Mouse (Mus musculus) megakaryocyte-erythroid progenitor cell, adult 5-6 weeks (primary cell): ENCODE data around the gene Tab1. TPM values are rescaled to one million over a fixed set of nuclear protein-coding genes. Genes with fewer than 3 reads are reported as not detected.

Source experiments
- ATAC-seq: replicated peaks from 2 replicates; pipeline ENCODE4 v1.8.0; 2016; ENCODE audit warnings: mild to moderate bottlenecking, inconsistent platforms; ENCODE audit not compliant: severe bottlenecking, poor library complexity, low FRiP score, low TSS enrichment
- total RNA-seq, 2 experiments: library from RNA; stranded (forward) in 1 of 2; stranded (reverse) in 1 of 2; fragments of 200-1000, 215-1000 nt in 1 of 2; fragments of >200 nt in 1 of 2; fragmentation: Nextera tagmentation in 1 of 2; gene quantifications; 2 replicates each; pipeline ENCODE4 v1.2.3; 2014 to 2017

The Tab1 gene
- total RNA-seq, 2 experiments from 2014 or later, result 13.8 to 68.3 TPM

GRCm38 (mm10) chr15:80158001-80158706 lies 25.2 kb downstream of the Tab1 start:
- no peak for ATAC-seq

GRCm38 (mm10) chr15:80158707-80159090 lies 25.8 kb downstream of the Tab1 start:
- ATAC-seq, result no peak

GRCm38 (mm10) chr15:80159286-80159901 lies 26.5 kb downstream of the Tab1 start:
- ATAC-seq, result no peak

- ATAC-seq, result no peak
These were observed 27.3 kb downstream of the Tab1 start for GRCm38 (mm10) chr15:80160223-80160622.

- ATAC-seq, result no peak
These were observed 27.8 kb downstream of the Tab1 start for GRCm38 (mm10) chr15:80160726-80161125.

GRCm38 (mm10) chr15:80161199-80161598 lies 28.3 kb downstream of the Tab1 start:
- no peak for ATAC-seq

- no peak for ATAC-seq
These were observed 29.6 kb downstream of the Tab1 start for GRCm38 (mm10) chr15:80162401-80162964.

- ATAC-seq, result no peak
These were observed 30.3 kb downstream of the Tab1 start for GRCm38 (mm10) chr15:80163274-80163673.

GRCm38 (mm10) chr15:80163716-80164115 lies 30.8 kb downstream of the Tab1 start:
- no peak for ATAC-seq

- ATAC-seq, result no peak
These were observed 32.5 kb downstream of the Tab1 start for GRCm38 (mm10) chr15:80165396-80165795.

GRCm38 (mm10) chr15:80169484-80169883 lies 36.6 kb downstream of the Tab1 start:
- ATAC-seq, result no peak

- no peak for ATAC-seq
These were observed 37.4 kb downstream of the Tab1 start for GRCm38 (mm10) chr15:80170357-80170756.

GRCm38 (mm10) chr15:80171286-80171685 lies 38.4 kb downstream of the Tab1 start:
- ATAC-seq, result no peak

- no peak for ATAC-seq
These were observed 38.9 kb downstream of the Tab1 start for GRCm38 (mm10) chr15:80171791-80172190.

GRCm38 (mm10) chr15:80173001-80173771 lies 40.3 kb downstream of the Tab1 start, which contains the start of gene Mgat3:
Gene Mgat3, plus strand, starts transcription at chr15:80173721.
- 0 out of 2 replicates have a peak, but pooled peaks have one; percentile 28 for ATAC-seq

GRCm38 (mm10) chr15:80173781-80174597 lies 41.1 kb downstream of the Tab1 start:
- ATAC-seq, result no peak

- ATAC-seq, result no peak
These were observed 41.6 kb downstream of the Tab1 start for GRCm38 (mm10) chr15:80174598-80174875.

GRCm38 (mm10) chr15:80175316-80175715 lies 42.4 kb downstream of the Tab1 start:
- no peak for ATAC-seq

- ATAC-seq, result no peak
These were observed 42.8 kb downstream of the Tab1 start for GRCm38 (mm10) chr15:80175756-80176155.
